Mouse (Mus musculus) stomach, postnatal 0 days (tissue): Measurements from ENCODE around the gene Ugt1a10. TPM values are rescaled to one million over a fixed set of nuclear protein-coding genes. Genes with fewer than 3 reads are reported as not detected.

Experiments used
- ATAC-seq: fragments of 200-750 bp; cut with Nextera tagmentation; 2 replicates; pipeline ENCODE4 v1.8.0; 2017; ENCODE audit not compliant: low FRiP score, low TSS enrichment
- DNase-seq: peaks from one replicate; pipeline ENCODE4 v3.0.0-alpha.2; 2016; ENCODE audit warnings: low spot score
- H3K27ac ChIP-seq: fragments of 300-500 bp; sonication (generic); replicated peaks from 2 replicates; pipeline ENCODE4 v1.5.1; 2014; ENCODE audit warnings: mild to moderate bottlenecking, control low read depth
- H3K27me3 ChIP-seq: fragments of 300-500 bp; sonication (generic); 2 replicates; pipeline ENCODE4 v1.6.1; 2014; ENCODE audit warnings: low read length; ENCODE audit not compliant: control insufficient read depth, insufficient read depth
- H3K36me3 ChIP-seq: fragments of 300-500 bp; sonication (generic); 2 replicates; pipeline ENCODE4 v1.6.1; 2014; ENCODE audit warnings: low read length, mixed read lengths; ENCODE audit not compliant: control insufficient read depth, insufficient read depth
- H3K4me1 ChIP-seq: fragments of 300-500 bp; sonication (generic); replicated peaks from 2 replicates; pipeline ENCODE4 v1.6.1; 2014; ENCODE audit warnings: antibody characterized with exemption; ENCODE audit not compliant: control insufficient read depth, insufficient read depth
- H3K4me2 ChIP-seq: fragments of 300-500 bp; sonication (generic); replicated peaks from 2 replicates; pipeline ENCODE4 v1.6.1; 2014; ENCODE audit warnings: low read depth, mild to moderate bottlenecking, control low read depth, moderate library complexity
- H3K4me3 ChIP-seq: fragments of 300-500 bp; sonication (generic); 2 replicates; pipeline ENCODE4 v1.5.1; 2014; ENCODE audit warnings: low read depth, low read length, control low read depth
- H3K9ac ChIP-seq: fragments of 300-500 bp; sonication (generic); 2 replicates; pipeline ENCODE4 v1.6.1; 2014; ENCODE audit warnings: mild to moderate bottlenecking, low read length, control low read depth, mixed read lengths
- H3K9me3 ChIP-seq: fragments of 300-500 bp; sonication (generic); 2 replicates; pipeline ENCODE4 v1.6.1; 2016; ENCODE audit warnings: low read length; ENCODE audit not compliant: control insufficient read depth
- CTCF ChIP-seq: IDR thresholded peaks from 2 replicates; pipeline ENCODE4 v1.5.1; 2016; ENCODE audit warnings: antibody characterized with exemption, low read depth, mild to moderate bottlenecking, moderate library complexity
- EP300 ChIP-seq: optimal IDR thresholded peaks from 2 replicates; pipeline ENCODE3; 2016; ENCODE audit warnings: antibody characterized with exemption
- whole genome bisulfite sequencing: fragments of 180-500 bp; shearing (Covaris S2); extraction: QIAGEN DNeasy Blood & Tissue Kit; methylation state at CpG from one replicate; pipeline ENCODE4 v1.1.7; 2014; 5-methylcytosine and 5-hydroxymethylcytosine counted together
- polyA plus RNA-seq: library from polyadenylated mRNA; unstranded; fragments of >200 nt; fragmentation: Nextera tagmentation; extraction: Ambion mirVana; gene quantifications from 2 replicates; pipeline ENCODE4 v1.2.1, GENCODE M21; 2015

The Ugt1a10 gene
- polyA plus RNA-seq, 1 experiment from 2014 or later = not detected

DNA sequence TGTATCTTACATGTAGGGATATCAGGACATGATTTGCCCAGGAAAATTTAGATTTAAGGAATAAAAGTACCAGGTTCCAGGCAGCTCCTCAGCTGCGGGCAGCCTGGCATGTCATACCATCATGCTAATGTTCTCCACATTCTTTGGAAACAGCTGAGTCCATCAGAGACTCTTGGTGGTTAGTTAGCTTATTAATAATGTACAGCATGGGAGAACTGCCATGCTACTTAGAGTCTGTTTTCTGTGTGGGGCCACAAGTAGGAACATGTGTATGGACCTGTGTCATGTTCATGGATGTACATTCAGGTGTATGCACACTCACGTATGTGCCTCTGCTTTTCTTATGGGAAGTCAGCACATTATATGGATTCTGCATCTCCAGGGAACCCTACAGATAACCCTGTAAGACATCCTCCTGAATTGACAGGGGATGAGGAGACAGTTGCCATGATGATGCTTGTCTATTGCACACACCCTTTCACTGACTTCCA lies 159.3 kb downstream of the Ugt1a10 start:
- H3K27ac ChIP-seq = no peak overlapping the region
- no peak for TF ChIP-seq EP300
- no peak for TF ChIP-seq CTCF
- no peak for ATAC-seq
- H3K4me3 ChIP-seq = no peak overlapping the region
- no peak overlapping the region for H3K4me2 ChIP-seq
- 71% methylated on average over 2 of the region's 2 CpGs for WGBS
- H3K36me3 ChIP-seq = no peaks in the 10 kb centered on the region
- H3K9ac ChIP-seq = no peak overlapping the region
- no peaks in the 10 kb centered on the region for H3K27me3 ChIP-seq
- no peaks in the 10 kb centered on the region for H3K4me1 ChIP-seq
- H3K9me3 ChIP-seq = peaks cover 30% of the 10 kb centered on the region
- no peak for DNase-seq

GRCm38 (mm10) chr1:88215466-88216380 lies 160.5 kb downstream of the Ugt1a10 start:
- H3K36me3 ChIP-seq = no peaks in the 10 kb centered on the region
- WGBS = 65% methylated on average over 10 of the region's 10 CpGs
- H3K27ac ChIP-seq = no peak overlapping the region
- no peak overlapping the region for H3K9ac ChIP-seq
- no peak for ATAC-seq
- no peak for TF ChIP-seq EP300
- TF ChIP-seq CTCF = no peak
- H3K4me3 ChIP-seq = no peak overlapping the region
- no peak overlapping the region for H3K4me2 ChIP-seq
- H3K4me1 ChIP-seq = no peaks in the 10 kb centered on the region
- DNase-seq = no peak
- peaks cover 30% of the 10 kb centered on the region for H3K9me3 ChIP-seq
- no peaks in the 10 kb centered on the region for H3K27me3 ChIP-seq

DNA sequence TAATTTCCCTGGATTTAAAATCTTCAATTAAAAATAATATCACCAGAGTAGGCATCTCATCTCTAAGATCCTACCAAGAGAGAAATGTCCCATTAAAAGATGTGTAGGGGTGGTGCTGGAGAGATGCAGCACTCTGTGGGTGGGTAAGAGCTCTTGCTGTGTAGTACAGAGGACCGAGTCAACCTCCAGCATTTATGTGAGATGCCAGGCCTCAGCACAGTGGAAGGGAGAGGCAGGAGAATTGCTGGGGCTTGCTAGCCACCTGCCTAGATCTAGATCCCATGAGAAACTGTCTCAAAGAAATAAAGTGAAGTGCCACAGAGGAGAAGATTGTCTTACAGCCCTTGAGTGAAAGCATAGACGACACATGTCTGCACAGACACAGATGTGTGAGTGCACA lies 161.4 kb downstream of the Ugt1a10 start:
- WGBS = 61% methylated on average over 2 of the region's 2 CpGs
- DNase-seq = no peak
- TF ChIP-seq EP300 = no peak
- TF ChIP-seq CTCF = no peak

DNA sequence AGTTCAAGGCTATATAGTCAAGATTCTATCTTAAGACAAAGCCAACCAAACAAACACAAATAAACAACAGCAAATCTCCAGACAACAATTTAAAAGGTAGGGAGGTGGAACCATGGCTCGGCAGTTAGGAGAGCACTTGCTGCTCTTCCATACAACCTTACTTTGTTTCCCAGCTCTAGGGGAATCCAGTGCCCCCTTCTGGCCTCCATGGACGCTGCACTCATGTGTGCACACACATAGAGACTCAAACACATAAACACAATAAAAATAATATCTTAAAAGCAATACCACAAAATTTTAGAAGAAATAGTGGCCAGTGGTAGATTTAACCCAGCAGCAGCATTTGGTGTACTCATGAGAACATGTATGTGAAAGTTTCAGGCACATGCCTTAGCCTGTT lies 162.0 kb downstream of the Ugt1a10 start:
- peak; percentile 26; the same call in 1 of the 2 replicates for TF ChIP-seq CTCF
- TF ChIP-seq EP300 = no peak
- DNase-seq = no peak
- Histone ChIP-seq H3K27ac (no peak overlapping the region), H3K4me1 (no peaks in the 10 kb centered on the region), H3K9ac (no peak overlapping the region), H3K4me2 (no peak overlapping the region), H3K36me3 (no peaks in the 10 kb centered on the region), H3K4me3 (no peak overlapping the region), H3K9me3 (peaks cover 22% of the 10 kb centered on the region), H3K27me3 (no peaks in the 10 kb centered on the region)
- 55% methylated on average over 2 of the region's 2 CpGs for WGBS
- ATAC-seq = no peak

More for the DNA sequence above, 161.4 kb downstream of the Ugt1a10 start:
- ATAC-seq = no peak
- Histone ChIP-seq H3K9me3 (peaks cover 27% of the 10 kb centered on the region), H3K27me3 (no peaks in the 10 kb centered on the region), H3K4me1 (no peaks in the 10 kb centered on the region), H3K4me3 (no peak overlapping the region), H3K36me3 (no peaks in the 10 kb centered on the region), H3K9ac (no peak overlapping the region), H3K4me2 (no peak overlapping the region), H3K27ac (no peak overlapping the region)

DNA sequence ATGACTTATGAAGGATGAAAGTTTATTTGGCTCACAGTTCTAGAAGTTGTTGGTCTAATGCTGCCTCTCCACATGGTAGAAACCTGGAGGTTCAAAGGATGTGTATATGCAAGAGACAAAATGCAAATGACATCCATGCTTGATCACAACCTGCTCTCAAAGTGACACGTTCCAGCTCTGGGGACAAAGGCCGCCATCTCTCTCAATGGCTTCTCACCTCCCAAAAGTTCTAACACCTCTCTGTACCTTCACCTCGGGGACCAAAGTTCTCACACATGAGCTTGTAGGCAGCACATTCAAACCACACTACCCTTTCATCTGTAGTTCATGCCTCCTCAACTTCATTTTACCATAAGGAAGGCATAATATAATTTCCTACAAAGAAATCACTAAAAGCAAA lies 162.4 kb downstream of the Ugt1a10 start:
- Histone ChIP-seq H3K4me1 (no peaks in the 10 kb centered on the region), H3K4me2 (no peak overlapping the region), H3K36me3 (no peaks in the 10 kb centered on the region), H3K4me3 (no peak overlapping the region), H3K27me3 (no peaks in the 10 kb centered on the region), H3K9ac (no peak overlapping the region), H3K27ac (no peak overlapping the region), H3K9me3 (peaks cover 22% of the 10 kb centered on the region)
- DNase-seq (no peak), ATAC-seq (no peak)
- WGBS = 37% methylated on average over 3 of the region's 3 CpGs
- TF ChIP-seq CTCF (no peak), EP300 (no peak)

GRCm38 (mm10) chr1:88218051-88218450 lies 162.9 kb downstream of the Ugt1a10 start:
- TF ChIP-seq CTCF (no peak), EP300 (no peak)
- no peak overlapping the region for H3K4me2 ChIP-seq
- no peaks in the 10 kb centered on the region for H3K27me3 ChIP-seq
- DNase-seq (peak; percentile 43), ATAC-seq (no peak)
- H3K9me3 ChIP-seq = peaks cover 22% of the 10 kb centered on the region
- H3K4me3 ChIP-seq = no peak overlapping the region
- no peak overlapping the region for H3K9ac ChIP-seq
- WGBS = 73% methylated on average over 9 of the region's 9 CpGs
- no peaks in the 10 kb centered on the region for H3K4me1 ChIP-seq
- H3K36me3 ChIP-seq = no peaks in the 10 kb centered on the region
- no peak overlapping the region for H3K27ac ChIP-seq
